Mouse (Mus musculus) erythroblast, embryonic 14.5 days (primary cell): ENCODE measurements around the gene Trafd1.

Experiments
- GATA1 ChIP-seq: IDR thresholded peaks from 2 replicates; pipeline ENCODE4 v1.6.1; 2012; ENCODE audit warnings: low read length, inconsistent platforms, mixed read lengths
- TAL1 ChIP-seq: IDR thresholded peaks from 3 replicates; pipeline ENCODE4 v1.6.1; 2012; ENCODE audit warnings: low read length, inconsistent platforms, mixed read lengths

DNA sequence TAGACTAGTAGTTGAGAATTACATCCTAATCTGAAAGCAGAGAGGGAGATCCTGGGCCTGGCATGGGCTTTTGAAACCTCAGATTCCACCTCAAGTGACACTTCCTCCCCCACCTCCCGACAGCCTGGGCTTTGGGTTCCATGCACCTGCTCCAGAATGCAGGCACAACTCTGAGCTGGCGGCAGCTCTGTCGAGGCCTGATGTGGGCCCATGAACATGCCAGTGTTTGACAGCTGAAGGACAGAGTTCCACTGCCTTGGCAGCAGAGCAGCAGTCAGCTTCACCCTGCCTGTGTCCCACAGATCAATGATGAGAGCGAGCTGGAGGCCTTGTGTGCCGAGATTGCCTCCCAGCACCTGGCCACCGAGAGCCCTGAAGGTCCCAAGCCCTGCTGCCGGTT is 22.0 kb downstream of the Trafd1 start:
- TF ChIP-seq GATA1 (no peak), TAL1 (no peak)
